Mouse (Mus musculus): Measurements from ENCODE around the gene Zfp653. TPM values are rescaled to one million over a fixed set of nuclear protein-coding genes. Genes with fewer than 3 reads are reported as not detected.

Zfp653 gene
- polyA plus RNA-seq (2017; shearing (Covaris generic)): 10 to 100 TPM; 16.4 to 20.2 TPM

DNA sequence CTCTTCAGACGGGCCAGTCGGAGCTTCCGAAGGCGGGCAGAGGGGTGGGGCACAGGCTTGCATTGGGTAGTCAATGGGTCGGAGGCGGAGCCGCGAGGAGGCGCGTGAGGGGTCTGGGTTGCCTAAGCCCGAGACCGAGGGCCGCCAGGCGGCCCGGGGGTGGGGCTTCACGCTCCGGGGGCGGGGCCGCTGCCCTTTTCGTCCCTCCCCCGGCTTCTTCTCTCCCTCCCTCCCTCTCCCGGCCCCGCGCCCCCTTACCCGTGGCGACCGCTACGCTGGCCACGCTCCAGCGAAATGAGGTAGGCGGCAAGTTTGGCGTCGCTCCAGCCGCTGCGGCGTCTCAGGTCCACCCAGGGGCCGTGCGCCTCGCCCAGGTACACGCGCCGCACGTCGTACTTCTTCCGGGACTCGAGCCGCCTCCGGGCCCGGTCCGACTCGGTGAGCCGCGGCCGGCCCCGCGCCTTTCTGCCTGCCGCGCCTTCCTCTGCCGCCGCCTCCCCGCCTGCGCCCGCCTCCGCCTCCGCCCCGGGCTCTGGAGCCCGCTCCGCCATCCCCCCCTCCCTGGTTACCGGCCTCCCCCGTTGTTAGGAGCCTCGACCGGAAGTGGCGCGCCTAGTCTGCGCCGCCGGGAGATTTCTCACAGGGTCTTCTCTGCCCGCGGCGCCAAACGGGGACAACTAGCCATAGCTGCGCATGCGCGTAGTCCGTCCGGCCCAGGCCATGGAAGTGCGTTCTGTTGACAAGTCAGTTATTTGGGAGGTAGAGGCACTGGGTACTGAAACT lies at the start of gene Zfp653, which contains the start of gene Gm49318:
Zfp653 (minus strand) TSS at position 586 of the 783 bp plus-strand sequence.
Gm49318 (minus strand) TSS at position 469 of the 783 bp plus-strand sequence.

DNA sequence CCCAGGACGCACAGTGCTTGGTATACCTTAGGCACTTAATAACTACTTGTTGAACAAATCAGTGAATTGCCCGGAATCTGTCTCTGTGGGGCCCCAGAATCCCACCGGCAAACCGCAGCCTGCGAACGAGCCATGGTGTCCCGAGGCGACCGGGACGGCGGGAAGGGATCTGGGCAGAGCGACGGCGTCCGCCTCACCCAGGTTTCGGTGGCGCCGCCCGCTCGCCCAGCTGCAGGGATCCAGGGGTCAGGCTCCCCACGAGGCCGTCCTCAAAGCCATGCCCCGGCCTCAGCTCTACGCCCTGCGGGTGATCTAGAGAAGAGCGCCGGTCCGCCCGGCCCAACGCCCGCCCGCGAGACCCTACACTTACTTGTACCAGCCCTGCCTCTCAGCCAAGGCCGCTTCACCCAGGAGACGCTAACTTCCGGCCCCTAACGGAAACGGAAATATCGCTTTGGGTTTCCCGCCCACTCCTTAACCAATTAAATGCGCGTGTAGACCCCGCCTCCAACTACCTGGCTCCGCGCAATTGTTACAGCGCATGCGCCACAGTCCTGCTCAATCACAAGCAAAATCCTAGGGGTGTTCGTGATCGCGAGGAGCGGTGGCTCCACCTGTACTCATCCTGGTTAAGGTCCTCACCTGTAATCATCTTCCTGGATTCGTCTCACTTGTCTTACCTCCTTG lies 45.7 kb upstream of the Zfp653 start, which contains the start of gene Elof1:
Elof1 (minus strand) TSS at position 433 of the 687 bp plus-strand sequence.

DNA sequence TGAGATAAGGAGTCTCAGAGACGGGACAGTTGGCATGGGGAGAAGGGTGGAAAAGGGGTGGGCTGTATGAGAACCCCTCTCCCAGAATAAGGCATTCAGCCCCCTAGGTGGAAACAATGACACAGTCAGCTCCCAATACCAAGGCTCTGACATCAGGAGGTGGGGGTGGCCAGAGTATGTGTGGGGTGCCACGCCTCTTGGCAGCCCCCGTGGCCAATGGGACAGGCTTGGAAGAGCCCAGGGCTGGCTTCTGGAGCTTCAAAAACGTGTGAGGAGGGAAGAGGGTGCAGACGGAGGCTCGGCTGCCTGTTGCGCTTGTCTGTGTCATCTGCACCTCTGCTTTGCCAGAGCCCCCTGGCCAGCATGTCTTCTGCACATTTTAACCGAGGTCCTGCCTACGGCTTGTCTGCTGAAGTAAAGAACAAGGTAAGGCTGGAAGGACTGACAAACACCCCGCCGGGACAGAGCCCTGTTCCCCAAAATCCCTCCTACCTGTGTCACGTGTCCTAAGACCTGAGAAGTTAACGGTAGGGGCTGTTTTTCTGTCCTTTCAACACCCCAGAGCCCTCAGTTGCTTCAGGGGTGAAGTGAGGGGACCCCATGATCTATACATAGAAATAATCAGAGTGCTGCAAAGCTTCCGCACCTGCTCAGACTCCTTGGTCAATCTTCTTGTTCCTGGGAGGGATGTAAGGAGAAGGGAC lies 28.0 kb upstream of the Zfp653 start, which contains the start of gene Cnn1:
Cnn1 (plus strand) TSS at position 224 of the 704 bp plus-strand sequence.

GRCm38 (mm10) chr9:22085022-22085834 lies 14.1 kb upstream of the Zfp653 start, which contains the start of gene Ecsit:
Gene Ecsit (minus strand): TSS chr9:22085438.

GRCm38 (mm10) chr9:22051958-22052254 lies 19.3 kb downstream of the Zfp653 start, which contains the start of gene Elavl3:
Gene Elavl3 (minus strand): TSS chr9:22052023.

Other genes with a start within 250 kb of the Zfp653 start
- not detected for gene Angptl8, start 235.9 kb downstream of the Zfp653 start, polyA plus RNA-seq (2017; shearing (Covaris generic))
- 1 to 10 TPM in 1 of 2 experiments, under 1 TPM in 1; 0.60 to 1.2 TPM for gene Dock6, start 218.7 kb downstream of the Zfp653 start, polyA plus RNA-seq (2017; shearing (Covaris generic))
- gene Rab3d, start 153.2 kb downstream of the Zfp653 start, polyA plus RNA-seq (2017; shearing (Covaris generic)): 10 to 100 TPM in 1 of 2 experiments, 1 to 10 TPM in 1; 6.1 to 10.7 TPM
- under 1 TPM; 0.21 to 0.24 TPM for gene Ccdc159, start 143.9 kb downstream of the Zfp653 start, polyA plus RNA-seq (2017; shearing (Covaris generic))
- 1 to 10 TPM; 1.7 to 4.5 TPM for gene Tmem205, start 143.8 kb downstream of the Zfp653 start, polyA plus RNA-seq (2017; shearing (Covaris generic))
- under 1 TPM; 0.09 to 0.27 TPM for gene Plppr2, start 134.3 kb downstream of the Zfp653 start, polyA plus RNA-seq (2017; shearing (Covaris generic))
- gene Swsap1, start 115.6 kb downstream of the Zfp653 start, polyA plus RNA-seq (2017; shearing (Covaris generic)): 1 to 10 TPM; 7.7 to 9.4 TPM
- 1 to 10 TPM in 1 of 2 experiments, not detected in 1; 2.5 TPM for gene Epor, start 107.9 kb downstream of the Zfp653 start, polyA plus RNA-seq (2017; shearing (Covaris generic))
- under 1 TPM in 1 of 2 experiments, not detected in 1; 0.11 TPM for gene Rgl3, start 81.9 kb downstream of the Zfp653 start, polyA plus RNA-seq (2017; shearing (Covaris generic))
- gene Ccdc151, start 68.7 kb downstream of the Zfp653 start, polyA plus RNA-seq (2017; shearing (Covaris generic)): under 1 TPM in 1 of 2 experiments, not detected in 1; 0.16 TPM
- 10 to 100 TPM; 75.9 to 94.6 TPM for gene Prkcsh, start 68.6 kb downstream of the Zfp653 start, polyA plus RNA-seq (2017; shearing (Covaris generic))
- gene Elavl3, start 19.4 kb downstream of the Zfp653 start, polyA plus RNA-seq (2017; shearing (Covaris generic)): not detected
- not detected for gene Gm49318, start 117 bp downstream of the Zfp653 start, polyA plus RNA-seq (2017; shearing (Covaris generic))
- 10 to 100 TPM; 39.4 to 53.9 TPM for gene Ecsit, start 14.1 kb upstream of the Zfp653 start, polyA plus RNA-seq (2017; shearing (Covaris generic))
- under 1 TPM in 1 of 2 experiments, not detected in 1; 0.15 TPM for gene Cnn1, start 27.8 kb upstream of the Zfp653 start, polyA plus RNA-seq (2017; shearing (Covaris generic))
- gene Elof1, start 45.8 kb upstream of the Zfp653 start, polyA plus RNA-seq (2017; shearing (Covaris generic)): 100 to 1,000 TPM in 1 of 2 experiments, 10 to 100 TPM in 1; 78.2 to 107 TPM
- 100 to 1,000 TPM; 159 to 391 TPM for gene Acp5, start 64.3 kb upstream of the Zfp653 start, polyA plus RNA-seq (2017; shearing (Covaris generic))
- 10 to 100 TPM; 42.8 to 60.2 TPM for gene Pigyl, start 85.5 kb upstream of the Zfp653 start, polyA plus RNA-seq (2017; shearing (Covaris generic))
- not detected for gene Zfp872, start 116.7 kb upstream of the Zfp653 start, polyA plus RNA-seq (2017; shearing (Covaris generic))
- gene Zfp809, start 154.3 kb upstream of the Zfp653 start, polyA plus RNA-seq (2017; shearing (Covaris generic)): 10 to 100 TPM; 36.6 to 43.6 TPM
- 1 to 10 TPM; 2.9 to 4.1 TPM for gene Zfp599, start 188.5 kb upstream of the Zfp653 start, polyA plus RNA-seq (2017; shearing (Covaris generic))
- 10 to 100 TPM; 12.4 to 27.2 TPM for gene Zfp810, start 236.3 kb upstream of the Zfp653 start, polyA plus RNA-seq (2017; shearing (Covaris generic))